Mouse (Mus musculus) cerebellum, adult 2 months (tissue): ENCODE results near the gene Agmo.

Experiments used
- CTCF ChIP-seq: fragments of 200-500 bp; IDR thresholded peaks from 2 replicates; pipeline ENCODE4 v1.5.1; 2011; ENCODE audit warnings: low read depth, mild to moderate bottlenecking, control low read depth, low read length, moderate library complexity, borderline replicate concordance; ENCODE audit not compliant: insufficient read depth
- POLR2A ChIP-seq: fragments of 200-500 bp; IDR thresholded peaks from 2 replicates; pipeline ENCODE4 v1.6.1; 2011; ENCODE audit warnings: low read length, control low read depth, borderline replicate concordance; ENCODE audit not compliant: insufficient read depth

DNA sequence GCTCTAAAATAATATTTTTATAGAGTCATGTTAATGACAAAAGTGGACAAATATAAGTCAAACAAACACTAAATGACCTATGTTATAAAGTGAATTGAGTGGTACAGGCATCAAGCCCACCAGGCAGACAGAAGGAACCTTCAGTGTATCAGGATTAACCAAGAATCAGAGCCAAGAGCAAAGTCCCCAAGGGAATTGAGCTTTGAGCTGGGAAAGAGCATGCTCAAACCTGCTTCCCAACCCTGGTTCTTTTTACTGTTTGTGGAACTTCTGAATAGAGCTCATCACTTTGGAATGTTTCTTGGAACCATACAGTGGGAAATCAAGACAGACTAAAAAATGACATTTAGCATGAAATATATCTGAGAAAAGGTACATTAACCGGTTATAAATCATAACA is 3.4 kb downstream of the Agmo start:
- TF ChIP-seq POLR2A (no peak), CTCF (no peak)
